Mouse (Mus musculus): ENCODE measurements around the gene Pecam1.
"Not testable (repeated sequence)": the region's sequence is repeated elsewhere in the genome, so short reads cannot be mapped to it uniquely, and the experiment has no call there.

Gene Pecam1

DNA sequence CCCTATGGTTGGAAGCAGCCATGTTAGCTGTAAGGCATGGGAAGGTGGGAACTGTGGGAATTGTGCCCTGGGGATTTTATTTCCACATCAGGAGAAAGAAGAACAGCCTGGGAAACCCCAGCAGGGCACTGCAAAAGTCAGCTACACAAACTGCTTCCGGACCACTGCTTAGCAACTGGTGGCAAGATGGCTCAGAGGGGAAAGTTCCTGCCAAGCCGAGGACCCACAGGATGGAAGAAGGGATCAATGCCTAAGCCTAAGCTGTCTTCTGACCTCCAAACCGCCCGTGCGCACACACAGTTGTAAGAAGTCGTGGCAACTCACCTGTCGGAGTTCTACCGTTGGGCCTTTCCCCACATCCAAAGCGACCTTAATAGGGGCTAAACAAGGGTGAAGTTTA is 22.6 kb upstream of the Pecam1 start:
- peak in 1 of 2 experiments; percentile 8 for DNase-seq (ENCODE audit: low spot score in 2 of 2)

DNA sequence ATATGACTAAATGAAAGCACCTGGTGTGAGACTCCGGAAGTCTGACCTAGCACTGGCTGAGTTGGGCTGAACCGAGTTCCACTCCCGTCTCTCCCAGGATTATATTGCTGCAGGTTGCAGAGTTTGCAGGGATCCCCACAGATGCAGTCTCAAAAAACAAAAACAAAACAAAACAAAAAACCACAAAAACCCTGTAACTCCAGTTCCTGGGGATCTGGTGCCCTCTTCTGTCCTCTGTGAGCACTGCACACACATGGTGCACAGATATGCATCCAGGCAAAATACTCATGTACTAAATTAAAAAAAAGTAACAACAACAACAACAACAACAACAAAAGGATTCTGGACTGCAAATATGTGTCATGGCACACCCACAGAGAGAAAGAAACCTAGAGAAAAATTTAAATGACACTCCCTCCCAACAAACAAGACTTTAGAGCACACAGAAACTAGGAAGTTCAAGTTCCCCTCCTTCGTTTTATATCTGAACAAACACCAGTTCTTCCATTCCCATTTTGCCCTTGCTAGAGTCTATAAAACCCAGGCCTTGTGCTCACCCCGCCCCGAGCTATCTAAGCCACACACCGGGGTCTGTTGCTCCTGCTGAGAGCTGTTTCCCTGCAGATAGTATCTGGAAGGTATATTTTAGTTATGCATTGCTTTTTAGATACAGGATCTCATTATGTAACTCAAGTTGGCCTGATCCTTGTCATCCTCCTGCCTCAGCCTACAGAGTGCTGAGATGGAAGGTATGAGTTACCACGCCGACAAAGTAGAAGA is 20.0 kb upstream of the Pecam1 start:
- DNase-seq (ENCODE audit: low spot score in 2 of 2) = peak; percentile 32 to 73

DNA sequence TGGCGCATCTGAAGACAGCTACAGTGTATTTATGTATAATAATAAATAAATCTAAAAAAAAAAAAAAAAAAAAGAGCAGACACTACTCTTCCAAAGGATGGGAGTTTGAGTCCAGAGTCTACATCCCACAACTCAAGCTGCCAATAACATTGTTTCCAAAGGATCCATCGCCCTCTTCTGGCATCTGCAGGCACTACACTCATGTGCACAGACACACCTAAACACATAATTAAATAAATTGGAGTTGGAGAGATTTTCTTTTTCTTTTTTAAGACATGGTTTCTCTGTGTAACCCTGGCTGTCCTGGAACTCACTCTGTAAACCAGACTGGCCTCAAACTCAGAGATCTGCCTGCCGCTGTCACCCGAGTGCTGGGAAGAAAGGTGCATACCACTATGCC is 17.1 kb upstream of the Pecam1 start:
- DNase-seq (ENCODE audit: low spot score in 2 of 2) = peak in 1 of 2 experiments; percentile 38

DNA sequence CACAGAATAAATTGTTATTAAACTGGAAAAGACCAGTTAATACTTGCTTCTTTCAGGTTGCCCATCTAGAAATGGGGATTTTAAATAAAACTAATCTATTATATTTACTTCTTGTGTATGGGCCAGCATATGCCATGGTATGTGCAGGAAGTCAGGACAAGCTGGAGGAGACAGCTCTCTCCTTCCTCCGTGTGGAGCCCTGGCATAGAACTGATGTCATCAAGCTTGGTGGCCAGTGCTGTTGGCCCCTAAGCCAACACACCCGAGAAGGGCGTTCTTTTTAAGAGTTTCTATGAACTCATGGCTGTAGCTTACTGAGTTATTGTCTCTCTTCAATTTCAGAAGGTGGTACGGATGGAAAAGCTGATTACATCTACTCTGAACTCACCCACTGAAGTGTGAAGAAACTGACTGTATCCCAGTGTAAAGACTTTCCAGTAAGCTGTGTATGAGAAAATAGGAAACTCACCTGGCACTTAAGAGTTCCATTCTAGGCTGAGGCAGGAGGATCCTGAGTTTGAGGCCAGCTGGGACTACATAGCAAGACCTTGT is 16.3 kb upstream of the Pecam1 start:
- DNase-seq (ENCODE audit: low spot score in 2 of 2) = no peak

DNA sequence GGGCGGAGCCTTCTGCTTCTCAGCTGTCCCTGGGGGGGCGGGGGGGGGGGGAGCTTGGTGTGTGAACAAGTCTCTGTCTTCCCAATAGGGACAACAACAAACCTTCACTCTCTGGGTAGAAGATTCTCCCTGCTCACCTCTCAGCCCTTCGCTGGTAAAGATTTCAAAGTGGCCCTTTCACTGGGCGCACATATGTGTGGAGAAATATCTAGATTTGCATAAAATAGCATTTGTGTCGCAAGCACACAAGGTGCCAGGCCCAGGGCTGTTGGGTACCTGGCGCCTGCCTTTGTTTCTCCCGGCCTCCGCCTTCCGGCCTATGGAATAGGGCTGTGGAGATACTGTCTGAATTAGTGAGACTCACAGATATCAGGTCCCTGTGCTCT is 12.4 kb upstream of the Pecam1 start:
- DNase-seq (ENCODE audit: low spot score in 2 of 2) = no peak

DNA sequence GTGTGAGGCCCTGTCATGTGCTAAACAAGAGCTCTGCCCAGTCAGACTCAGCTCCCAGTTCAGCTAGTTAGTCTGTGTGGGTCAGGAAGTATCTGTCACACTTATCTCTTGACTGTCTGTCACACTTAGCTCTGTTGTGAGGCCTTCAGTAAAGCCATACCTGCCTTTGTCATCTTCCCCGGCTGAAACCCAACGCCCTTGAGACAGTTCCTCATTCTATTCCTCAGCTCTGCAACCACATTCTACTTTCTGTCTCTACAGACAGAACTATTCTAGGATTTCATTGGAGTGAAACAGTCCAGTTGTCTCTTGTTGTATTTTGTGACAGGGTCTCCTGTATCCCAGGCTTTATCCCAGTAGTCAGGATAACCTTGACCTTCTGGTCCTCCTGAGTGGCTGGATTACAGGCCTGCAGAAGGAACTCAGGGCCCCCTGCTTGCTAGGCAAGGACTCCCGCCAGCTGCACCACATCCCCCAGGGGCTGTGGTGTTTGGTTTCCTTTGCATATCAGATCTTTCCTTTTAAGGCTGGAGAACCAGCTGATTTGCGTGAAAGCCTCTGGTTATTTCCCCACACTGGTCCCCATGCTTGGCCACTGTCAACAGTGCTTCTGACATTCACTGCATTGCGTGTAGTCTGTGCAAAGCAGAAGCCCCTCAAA is 11.8 kb upstream of the Pecam1 start:
- DNase-seq (ENCODE audit: low spot score in 2 of 2) = peak; percentile 31 to 69

DNA sequence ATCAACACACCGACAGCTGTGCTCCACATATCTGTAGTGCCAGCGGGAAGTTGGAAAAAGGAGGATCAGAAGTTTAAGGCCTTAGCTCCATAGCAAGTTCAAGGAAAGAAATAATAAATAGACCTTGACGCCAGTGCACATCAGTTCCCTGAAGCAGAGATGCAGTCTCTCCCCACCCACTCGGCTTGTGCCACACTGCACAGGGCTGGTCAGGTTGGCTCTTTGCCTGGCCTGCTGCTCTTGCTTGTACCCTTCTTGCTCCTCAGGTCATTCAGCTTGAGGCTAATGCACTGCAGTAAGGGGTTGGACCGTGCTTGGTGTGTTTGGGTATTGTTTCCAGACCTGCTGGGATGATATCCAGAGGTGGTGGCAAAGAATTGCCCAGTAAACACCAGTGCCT is 10.1 kb upstream of the Pecam1 start:
- peak in 1 of 2 experiments; percentile 50 for DNase-seq (ENCODE audit: low spot score in 2 of 2)

DNA sequence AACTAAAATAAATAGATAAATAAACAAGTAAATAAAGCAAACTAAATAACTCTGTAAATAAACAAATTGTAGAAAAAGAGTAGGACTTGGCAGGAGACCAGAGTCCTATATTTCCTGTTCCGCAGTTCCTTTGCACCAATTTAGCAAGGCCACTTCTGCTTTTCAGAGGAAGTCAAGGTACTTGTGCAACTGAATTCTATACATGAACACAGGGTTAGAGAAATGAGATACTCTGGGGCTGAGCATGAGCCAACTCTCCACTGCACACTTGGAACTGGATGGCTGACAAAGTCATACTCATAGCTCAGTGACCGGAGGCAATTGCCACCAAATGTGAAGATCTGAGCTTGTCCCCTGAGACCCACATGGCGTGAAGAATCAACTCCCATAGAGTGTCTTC is 8.6 kb upstream of the Pecam1 start:
- peak in 1 of 2 experiments; percentile 35 for DNase-seq (ENCODE audit: low spot score in 2 of 2)

DNA sequence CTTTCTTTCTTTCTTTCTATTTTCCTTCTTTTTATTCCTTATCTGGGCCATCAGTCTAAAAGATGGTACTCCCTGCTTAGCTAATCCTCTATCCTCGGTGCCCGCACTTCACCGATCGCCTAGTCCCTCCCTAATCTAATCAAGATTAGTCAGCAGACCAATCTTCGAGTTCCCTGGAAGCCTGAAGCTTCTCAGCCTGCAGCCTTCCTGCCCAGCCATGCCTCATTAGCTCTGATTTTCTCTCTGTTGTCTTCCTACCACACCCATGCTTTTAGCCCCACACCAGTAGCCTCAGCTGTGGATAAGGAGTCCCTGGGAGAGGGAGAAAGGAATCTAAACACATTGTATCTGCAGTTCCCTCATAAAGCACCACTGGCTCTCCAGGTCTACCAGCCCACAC is 5.2 kb upstream of the Pecam1 start:
- DNase-seq (ENCODE audit: low spot score in 2 of 2) = no peak

DNA sequence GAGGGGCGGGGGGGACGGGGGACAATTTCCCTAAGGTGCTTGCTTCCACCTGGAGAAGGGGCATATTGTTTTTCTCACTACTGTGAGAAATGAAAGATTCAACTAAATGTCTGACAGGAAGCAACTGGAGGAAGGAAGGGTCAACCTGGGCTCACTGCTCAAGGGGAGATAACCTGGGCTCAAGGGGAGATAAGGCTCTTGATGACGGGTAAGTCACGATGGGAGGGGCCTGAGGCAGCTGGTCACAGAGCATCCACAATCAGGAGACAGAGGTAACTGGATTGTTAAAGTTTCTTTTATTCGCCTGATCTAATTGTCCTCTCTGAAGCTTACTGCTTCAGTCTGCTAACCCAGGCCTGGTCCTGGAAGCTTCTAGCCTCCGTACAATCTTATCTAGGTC is 2.9 kb upstream of the Pecam1 start:
- no peak for DNase-seq (ENCODE audit: low spot score in 2 of 2)

DNA sequence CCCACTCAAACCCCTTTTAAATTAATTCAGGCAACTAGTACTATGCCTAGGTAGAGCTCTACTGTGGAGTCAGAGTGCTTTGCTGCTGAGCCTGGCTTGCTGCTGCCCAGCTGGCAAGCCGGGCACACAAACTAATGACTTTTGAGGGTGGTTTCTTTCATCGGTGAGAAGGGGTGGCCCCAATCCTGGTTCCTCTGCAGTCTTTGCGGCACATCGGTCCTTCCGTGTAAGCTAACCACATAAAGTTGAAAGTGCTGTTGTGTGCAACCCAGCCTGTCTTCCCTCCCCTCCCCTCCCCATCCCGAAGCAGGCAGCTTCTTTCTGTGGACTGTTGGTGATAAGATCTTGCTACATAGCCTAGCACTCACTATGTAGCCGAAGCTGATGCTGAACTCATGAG is 1.7 kb upstream of the Pecam1 start:
- DNase-seq (ENCODE audit: low spot score in 2 of 2) = peak; percentile 40 to 69

DNA sequence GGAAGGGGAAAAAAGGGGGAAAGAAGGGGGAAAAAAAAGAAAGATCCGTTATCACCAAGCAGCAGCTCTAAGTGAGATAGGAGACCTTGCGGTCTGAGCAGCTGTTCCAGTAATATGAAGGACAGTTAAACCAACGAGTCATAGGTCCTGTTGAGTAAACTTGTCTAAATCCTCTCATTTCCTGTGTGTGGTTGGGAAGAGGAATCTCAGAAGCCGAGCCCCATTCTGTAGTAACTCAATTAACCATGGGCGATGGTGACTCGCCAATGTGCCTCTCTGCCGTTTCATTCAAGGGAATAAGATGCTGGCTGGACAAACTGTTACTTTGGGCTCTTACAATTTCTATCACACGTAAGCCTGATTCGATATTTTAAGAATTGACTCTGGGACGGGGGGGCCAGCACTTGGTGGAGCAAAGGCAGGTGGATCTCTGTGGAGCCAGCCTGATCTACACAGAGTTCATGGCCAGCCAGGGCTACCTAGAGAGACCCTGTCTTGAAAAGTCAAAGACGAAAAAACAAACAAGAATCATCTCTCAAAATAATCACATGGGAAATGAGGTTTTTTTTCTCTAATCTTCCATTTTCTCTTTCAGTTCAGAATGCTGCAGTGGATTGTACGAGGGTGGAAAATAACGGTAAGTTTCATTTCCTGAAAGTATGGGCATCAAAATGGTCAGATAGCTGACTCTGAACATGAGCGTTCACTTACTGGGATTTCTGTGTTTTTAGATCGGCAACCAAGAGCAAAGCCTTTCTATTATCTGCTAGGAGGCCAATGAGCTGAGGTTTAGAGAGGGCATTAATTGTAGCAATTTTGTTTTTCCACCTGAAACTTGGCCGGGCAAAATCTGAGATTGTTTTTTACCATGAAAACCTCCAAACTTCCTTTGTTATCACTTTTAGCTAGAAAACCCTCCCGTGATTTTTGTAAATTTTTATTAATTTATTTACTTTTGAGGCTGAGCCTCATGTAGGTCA is 901 bp upstream of the Pecam1 start, which contains the start of gene Milr1:
TSS of gene Milr1 (plus strand) at position 188 of the 980 bp plus-strand sequence.
- no peak for DNase-seq (ENCODE audit: low spot score in 2 of 2)

DNA sequence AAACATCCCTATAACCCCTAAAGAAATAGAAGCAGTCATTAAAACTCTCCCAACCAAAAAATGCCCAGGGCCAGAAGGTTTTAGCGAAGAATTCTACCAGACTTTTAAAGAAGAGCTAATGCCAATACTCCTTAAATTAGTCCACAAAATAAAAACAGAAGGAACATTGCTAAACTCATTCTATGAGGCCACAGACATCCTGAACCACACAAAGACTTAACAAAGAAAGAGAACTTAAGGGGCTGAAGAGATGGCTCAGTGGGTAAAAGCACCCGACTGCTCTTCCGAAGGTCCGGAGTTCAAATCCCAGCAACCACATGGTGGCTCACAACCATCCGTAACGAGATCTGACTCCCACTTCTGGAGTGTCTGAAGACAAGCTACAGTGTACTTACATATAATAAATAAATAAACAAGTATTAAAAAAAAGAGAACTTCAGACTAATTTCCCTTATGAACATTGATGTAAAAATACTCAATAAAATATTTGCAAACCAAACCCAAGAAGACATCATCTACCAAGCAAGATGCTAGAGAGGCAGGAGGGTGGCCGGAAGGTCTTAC is 789 bp downstream of the Pecam1 start:
- not testable (repeated sequence) for DNase-seq (ENCODE audit: low spot score in 2 of 2)

DNA sequence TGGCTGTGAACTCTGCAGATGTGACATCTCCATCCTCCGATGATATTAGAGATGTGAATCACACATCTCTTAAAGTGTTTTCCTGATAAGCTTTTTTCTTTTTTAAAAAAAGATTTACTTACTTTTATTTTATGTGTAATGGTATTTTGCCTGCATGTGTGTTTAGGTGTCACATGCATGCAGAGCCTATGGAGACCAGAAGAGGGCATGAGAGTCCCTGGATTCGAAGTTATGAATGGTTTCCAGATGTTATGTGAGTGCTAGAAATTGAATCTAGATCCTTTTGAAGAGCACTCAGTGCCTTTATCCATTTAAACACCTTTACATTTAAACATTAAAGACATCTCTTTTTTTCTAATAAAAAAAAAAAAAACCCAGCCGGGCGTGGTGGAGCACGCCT is 5.5 kb downstream of the Pecam1 start:
- no peak for DNase-seq (ENCODE audit: low spot score in 2 of 2)

DNA sequence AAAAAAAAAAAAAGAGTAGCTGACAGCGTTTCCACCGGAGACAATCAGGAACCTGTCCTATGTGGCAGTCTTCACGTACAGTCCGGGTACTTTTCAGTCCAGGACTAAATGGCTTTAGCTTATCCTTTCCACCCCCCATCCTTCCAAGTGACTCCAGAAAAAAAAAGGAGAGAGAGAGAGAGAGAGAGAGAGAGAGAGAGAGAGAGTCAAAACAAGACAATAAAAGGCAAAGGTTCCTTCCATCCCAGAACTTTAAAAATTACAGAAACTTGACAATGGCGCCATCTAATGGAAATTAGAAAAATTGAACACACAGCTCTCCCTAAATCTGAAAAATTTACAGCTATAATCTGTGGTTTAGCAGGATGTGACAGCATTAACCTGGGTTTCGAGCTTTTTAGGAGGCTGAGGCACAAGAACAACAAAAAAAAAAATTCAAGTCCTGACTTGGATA is 8.0 kb downstream of the Pecam1 start:
- DNase-seq (ENCODE audit: low spot score in 2 of 2) = no peak

DNA sequence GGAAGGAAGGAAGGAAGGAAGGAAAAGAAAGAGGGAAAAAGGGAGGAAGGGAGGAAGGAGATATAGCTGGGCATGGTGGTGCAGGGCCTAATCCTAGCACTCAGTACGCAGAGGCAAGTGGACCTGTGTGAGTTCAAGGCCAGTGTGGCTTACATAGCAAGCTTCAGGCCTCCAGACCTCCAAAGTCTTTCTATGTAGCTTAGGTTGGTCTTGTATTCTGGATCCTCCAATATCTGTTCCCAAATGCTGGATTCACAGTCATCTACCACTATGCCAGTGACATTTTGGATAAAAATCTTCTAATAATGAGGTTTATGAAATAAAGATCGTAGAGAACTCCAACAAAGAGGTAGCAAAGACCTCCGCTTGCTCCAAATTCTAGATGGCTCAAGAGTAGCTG is 8.6 kb downstream of the Pecam1 start:
- no peak for DNase-seq (ENCODE audit: low spot score in 2 of 2)

DNA sequence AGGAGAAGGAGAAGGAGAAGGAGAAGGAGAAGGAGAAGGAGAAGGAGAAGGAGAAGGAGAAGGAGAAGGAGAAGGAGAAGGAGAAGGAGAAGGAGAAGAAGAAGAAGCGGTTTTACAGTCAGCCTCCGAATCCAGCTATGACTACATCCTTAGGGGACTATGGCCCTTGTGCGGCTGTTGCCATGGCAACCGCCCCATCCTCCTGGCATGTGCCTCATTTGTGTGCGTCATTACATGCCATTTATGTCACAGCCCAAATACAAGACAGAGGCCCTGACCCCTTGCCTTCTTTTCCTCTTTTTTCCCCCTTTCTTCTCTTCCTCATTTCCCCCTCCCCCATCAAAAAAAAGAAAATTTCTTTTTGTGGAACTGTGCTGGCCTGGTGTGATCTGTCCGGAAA is 9.2 kb downstream of the Pecam1 start:
- DNase-seq (ENCODE audit: low spot score in 2 of 2) = no peak

DNA sequence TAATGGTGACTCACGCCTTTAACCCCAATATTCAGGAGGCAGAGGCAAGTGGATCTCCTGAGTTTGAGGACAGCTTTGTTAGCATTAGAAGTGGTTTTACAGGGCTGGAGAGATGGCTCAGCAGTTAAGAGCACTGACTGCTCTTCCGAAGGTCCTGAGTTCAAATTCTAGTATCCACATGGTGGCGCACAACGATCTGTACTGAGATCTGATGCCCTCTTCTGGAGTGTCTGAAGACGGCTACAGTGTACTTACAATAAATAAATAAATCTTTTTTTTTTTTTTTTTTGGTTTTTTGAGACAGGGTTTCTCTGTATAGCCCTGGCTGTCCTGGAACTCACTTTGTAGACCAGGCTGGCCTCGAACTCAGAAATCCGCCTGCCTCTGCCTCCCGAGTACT is 9.7 kb downstream of the Pecam1 start:
- not testable (repeated sequence) for DNase-seq (ENCODE audit: low spot score in 2 of 2)

DNA sequence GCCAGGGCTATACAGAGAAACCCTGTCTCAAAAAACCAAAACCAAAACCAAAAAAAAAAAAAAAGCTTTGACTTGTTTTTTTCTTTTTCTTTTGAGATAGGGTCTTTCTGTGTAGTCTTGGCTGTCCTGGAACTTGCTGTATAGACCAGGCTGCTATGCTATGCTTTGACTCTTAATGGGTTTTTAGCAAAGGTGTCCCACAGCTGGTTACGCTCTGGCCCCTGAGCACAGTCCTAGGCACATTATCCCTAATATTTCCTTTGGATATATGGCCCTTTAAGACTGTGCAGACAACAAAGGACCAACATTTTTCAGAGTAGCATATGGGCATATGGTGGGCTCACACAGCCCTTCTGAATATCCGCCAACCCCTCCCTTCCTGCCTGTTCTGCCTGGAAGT is 11.3 kb downstream of the Pecam1 start:
- no peak for DNase-seq (ENCODE audit: low spot score in 2 of 2)

DNA sequence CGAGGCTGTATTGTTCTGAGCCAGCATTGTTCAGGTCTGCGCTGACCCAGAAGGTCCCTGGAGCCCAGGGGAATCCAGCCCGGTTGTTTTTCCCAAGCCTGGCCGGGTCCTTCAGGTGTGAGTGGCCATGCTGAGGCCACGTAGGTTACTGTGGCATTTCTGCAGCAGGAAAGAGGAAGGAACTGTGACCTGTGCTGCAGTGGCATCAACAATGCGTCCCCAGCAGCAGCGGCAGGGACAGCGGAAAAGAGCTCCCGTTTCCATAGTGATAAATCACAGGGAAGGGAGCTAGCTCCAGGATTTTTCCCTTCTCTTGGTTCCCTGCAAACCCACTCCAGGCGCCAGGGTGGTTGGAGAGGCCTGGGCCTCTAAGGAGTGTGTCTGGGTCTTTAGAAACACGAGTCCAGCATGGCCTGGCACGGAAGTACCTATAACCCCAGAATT is 13.2 kb downstream of the Pecam1 start:
- no peak for DNase-seq (ENCODE audit: low spot score in 2 of 2)

DNA sequence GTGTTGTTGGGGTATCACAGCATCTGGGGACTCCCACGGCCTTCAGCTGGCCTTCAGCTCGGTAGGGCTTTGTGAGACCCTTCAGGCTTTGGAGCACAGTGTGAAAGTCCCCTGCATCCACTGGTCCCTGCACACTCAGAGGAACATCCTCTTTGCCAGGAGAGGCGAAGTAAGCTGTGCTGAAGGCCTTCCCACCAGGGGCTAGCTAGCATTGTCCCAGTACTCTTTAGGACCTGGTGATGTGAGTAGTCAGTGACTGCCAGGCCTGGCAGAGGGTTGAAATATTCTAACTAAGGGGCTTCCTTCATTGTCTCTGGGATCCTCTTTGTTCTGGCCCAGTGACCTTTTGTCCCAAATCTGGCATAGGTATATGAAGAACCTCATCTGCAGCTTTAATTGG is 13.8 kb downstream of the Pecam1 start:
- DNase-seq (ENCODE audit: low spot score in 2 of 2) = no peak
